Mouse (Mus musculus) neural tube, embryonic 11.5 days (tissue): ENCODE data around the gene Zcchc3. TPM values are rescaled to one million over a fixed set of nuclear protein-coding genes. Genes with fewer than 3 reads are reported as not detected.

Experiments used
- ATAC-seq: fragments of 200-750 bp; cut with Nextera tagmentation; 2 replicates; pipeline ENCODE4 v1.8.0; 2017; ENCODE audit warnings: moderate number of reproducible peaks, mild to moderate bottlenecking, moderate TSS enrichment, moderate library complexity; ENCODE audit not compliant: insufficient read depth, low FRiP score, low TSS enrichment
- DNase-seq: peaks from one replicate; pipeline ENCODE4 v3.0.0-alpha.2; 2015; ENCODE audit warnings: low spot score
- H3K27ac ChIP-seq: fragments of 300-500 bp; sonication (generic); 2 replicates; pipeline ENCODE4 v1.5.1; 2014; ENCODE audit warnings: low read depth, mild to moderate bottlenecking, low read length
- H3K27me3 ChIP-seq: fragments of 300-500 bp; sonication (generic); 2 replicates; pipeline ENCODE4 v1.6.1; 2014; ENCODE audit warnings: mild to moderate bottlenecking, low read length, mixed read lengths; ENCODE audit not compliant: control insufficient read depth, insufficient read depth
- H3K36me3 ChIP-seq: fragments of 300-500 bp; sonication (generic); 2 replicates; pipeline ENCODE4 v1.6.1; 2014; ENCODE audit warnings: mild to moderate bottlenecking, low read length, moderate library complexity, mixed read lengths; ENCODE audit not compliant: control insufficient read depth, insufficient read depth
- H3K4me1 ChIP-seq: fragments of 300-500 bp; sonication (generic); 2 replicates; pipeline ENCODE4 v1.6.1; 2014; ENCODE audit warnings: low read length, mixed read lengths; ENCODE audit not compliant: control insufficient read depth, insufficient read depth
- H3K4me2 ChIP-seq: fragments of 300-500 bp; sonication (generic); 2 replicates; pipeline ENCODE4 v1.6.1; 2014; ENCODE audit warnings: low read depth, mild to moderate bottlenecking, moderate library complexity
- H3K4me3 ChIP-seq: fragments of 300-500 bp; sonication (generic); 2 replicates; pipeline ENCODE4 v1.5.1; 2014; ENCODE audit warnings: low read depth, low read length
- H3K9ac ChIP-seq: fragments of 300-500 bp; sonication (generic); 2 replicates; pipeline ENCODE4 v1.6.1; 2014; ENCODE audit warnings: mild to moderate bottlenecking, low read length
- H3K9me3 ChIP-seq: fragments of 300-500 bp; sonication (generic); 2 replicates; pipeline ENCODE4 v1.6.1; 2016; ENCODE audit warnings: low read length; ENCODE audit not compliant: control insufficient read depth
- WGBS: fragments of 180-500 bp; shearing (Covaris S2); extraction: QIAGEN DNeasy Blood & Tissue Kit; methylation state at CpG from one replicate; pipeline ENCODE4 v1.1.7; 2014; 5-methylcytosine and 5-hydroxymethylcytosine counted together
- polyA plus RNA-seq: library from polyadenylated mRNA; unstranded; fragments of >200 nt; fragmentation: Nextera tagmentation; extraction: Ambion mirVana; gene quantifications from 2 replicates; pipeline ENCODE4 v1.2.1, GENCODE M21; 2014

The Zcchc3 gene
- polyA plus RNA-seq, 1 experiment from 2014 or later: 55.2 TPM

DNA sequence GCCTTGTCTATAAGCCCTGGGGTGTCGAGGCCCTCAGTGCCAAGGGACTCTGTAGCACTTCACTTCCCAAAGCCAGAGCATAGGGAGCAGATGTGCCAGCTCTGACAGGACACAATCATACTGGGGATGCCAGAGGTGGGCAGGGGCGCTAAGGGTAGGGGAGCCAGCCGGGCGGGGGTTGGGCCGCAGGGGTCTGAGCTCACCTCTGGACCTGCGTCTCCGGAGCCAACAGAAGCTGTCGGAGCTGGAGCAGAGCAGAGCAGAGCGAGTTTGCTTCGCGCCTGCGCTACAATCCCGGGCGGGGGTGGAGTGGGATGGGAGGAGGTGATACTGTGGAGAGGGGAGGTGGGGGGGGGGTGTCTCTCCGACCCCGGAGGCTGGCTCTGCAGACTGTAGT is 38.5 kb downstream of the Zcchc3 start, which contains the start of gene Nrsn2:
Gene Nrsn2 (minus strand): TSS at position 294 of the 397 bp plus-strand sequence.
- peak; percentile 60 for ATAC-seq
- H3K9me3 ChIP-seq: no peaks in the 10 kb centered on the region
- under 1% methylated on average over 16 of the region's 16 CpGs for WGBS
- H3K27me3 ChIP-seq: no peaks in the 10 kb centered on the region; the same call in 1 of the 2 replicates
- no peak within 1 kb of the TSS for H3K4me3 ChIP-seq
- H3K9ac ChIP-seq: peak within 1 kb of the TSS; percentile 43; the same call in 1 of the 2 replicates
- H3K27ac ChIP-seq: peak within 1 kb of the TSS; percentile 57
- peak within 1 kb of the TSS; percentile 40 for H3K4me2 ChIP-seq
- H3K4me1 ChIP-seq: peaks cover 5% of the 10 kb centered on the region
- H3K36me3 ChIP-seq: no peaks in the 10 kb centered on the region
- peak; percentile 45 for DNase-seq

GRCm38 (mm10) chr2:152375652-152376344 is 39.0 kb downstream of the Zcchc3 start:
- Histone ChIP-seq H3K4me2 (peak overlapping the region; percentile 40), H3K9me3 (no peaks in the 10 kb centered on the region), H3K4me3 (no peak overlapping the region), H3K27ac (peak overlapping the region; percentile 57), H3K9ac (peak overlapping the region; percentile 43; the same call in 1 of the 2 replicates), H3K36me3 (no peaks in the 10 kb centered on the region), H3K27me3 (no peaks in the 10 kb centered on the region; the same call in 1 of the 2 replicates), H3K4me1 (peaks cover 5% of the 10 kb centered on the region)
- DNase-seq (peak; percentile 76), ATAC-seq (peak; percentile 86)
- 3% methylated on average over 21 of the region's 21 CpGs for WGBS

DNA sequence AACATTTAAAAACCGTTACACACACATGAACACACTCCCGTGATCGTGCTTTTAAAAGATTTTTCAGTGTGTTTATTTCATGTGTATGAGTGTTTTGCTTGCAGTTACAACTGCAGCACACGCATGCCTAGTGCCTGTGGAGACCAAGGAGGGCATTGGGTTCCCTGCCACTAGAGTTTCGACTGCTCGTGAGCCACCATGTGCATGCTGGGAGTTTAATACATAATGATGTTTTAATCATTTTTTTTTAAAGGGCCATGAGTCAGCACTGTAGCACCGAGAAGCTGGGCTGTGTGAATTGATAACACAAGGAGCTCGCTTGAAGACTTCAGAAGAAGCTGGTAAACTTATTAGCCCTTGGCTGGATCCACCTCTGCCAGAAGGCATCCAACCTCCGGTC is 41.3 kb downstream of the Zcchc3 start:
- WGBS: 80% methylated on average over 9 of the region's 9 CpGs
- H3K4me1 ChIP-seq: peaks cover 5% of the 10 kb centered on the region
- no peaks in the 10 kb centered on the region; the same call in 1 of the 2 replicates for H3K27me3 ChIP-seq
- H3K9me3 ChIP-seq: no peaks in the 10 kb centered on the region
- no peak overlapping the region for H3K4me3 ChIP-seq
- H3K27ac ChIP-seq: no peak overlapping the region
- no peak for DNase-seq
- H3K9ac ChIP-seq: no peak overlapping the region
- ATAC-seq: no peak
- no peak overlapping the region for H3K4me2 ChIP-seq
- no peaks in the 10 kb centered on the region for H3K36me3 ChIP-seq

DNA sequence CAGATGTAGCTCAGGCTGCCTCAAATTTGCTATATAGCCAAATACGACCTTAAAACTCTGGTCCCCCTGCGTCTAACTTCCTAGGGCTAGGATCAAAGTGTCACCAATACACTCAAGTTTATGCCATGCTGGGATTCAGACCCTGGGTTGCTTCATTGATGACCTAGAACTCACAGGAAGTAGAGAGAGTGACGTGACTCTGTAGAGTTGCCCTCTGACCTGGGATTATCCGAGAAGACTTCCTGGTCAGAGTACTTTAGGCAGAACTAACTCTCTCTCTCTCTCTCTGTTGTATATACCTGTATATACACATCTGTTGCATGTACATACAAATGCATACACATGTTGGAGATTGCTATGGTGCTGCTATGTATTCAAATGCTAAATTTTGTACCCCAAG is 42.2 kb downstream of the Zcchc3 start:
- ATAC-seq: no peak
- Histone ChIP-seq H3K27ac (no peak overlapping the region), H3K4me2 (no peak overlapping the region), H3K9me3 (no peaks in the 10 kb centered on the region), H3K4me3 (no peak overlapping the region), H3K27me3 (no peaks in the 10 kb centered on the region; the same call in 1 of the 2 replicates), H3K4me1 (peaks cover 5% of the 10 kb centered on the region), H3K9ac (no peak overlapping the region), H3K36me3 (no peaks in the 10 kb centered on the region)
- WGBS: 69% methylated on average over 4 of the region's 4 CpGs
- no peak for DNase-seq

DNA sequence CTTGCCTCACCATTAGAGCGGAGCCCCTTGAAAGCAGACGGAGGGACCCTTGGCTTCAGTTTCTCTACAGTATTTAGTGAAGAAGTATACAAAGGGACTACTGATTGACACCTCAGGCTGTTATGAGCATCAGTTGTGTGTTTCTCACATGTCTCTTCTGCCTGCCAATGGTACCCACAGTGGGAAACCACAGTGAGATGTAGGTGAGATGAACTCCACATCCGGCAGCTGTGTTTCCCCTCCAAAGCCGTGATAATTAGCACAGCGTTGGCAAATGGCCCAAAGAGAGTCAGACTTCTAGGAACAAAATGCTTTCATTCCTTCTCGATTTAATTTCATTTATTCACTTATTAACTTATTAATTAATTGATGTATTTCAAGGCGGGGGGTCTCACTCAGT is 42.7 kb downstream of the Zcchc3 start:
- Histone ChIP-seq H3K4me3 (no peak overlapping the region), H3K4me1 (peaks cover 5% of the 10 kb centered on the region), H3K27me3 (no peaks in the 10 kb centered on the region; the same call in 1 of the 2 replicates), H3K36me3 (no peaks in the 10 kb centered on the region), H3K9me3 (no peaks in the 10 kb centered on the region), H3K9ac (no peak overlapping the region), H3K27ac (no peak overlapping the region), H3K4me2 (no peak overlapping the region)
- 85% methylated on average over 7 of the region's 7 CpGs for WGBS
- DNase-seq (no peak), ATAC-seq (no peak)

DNA sequence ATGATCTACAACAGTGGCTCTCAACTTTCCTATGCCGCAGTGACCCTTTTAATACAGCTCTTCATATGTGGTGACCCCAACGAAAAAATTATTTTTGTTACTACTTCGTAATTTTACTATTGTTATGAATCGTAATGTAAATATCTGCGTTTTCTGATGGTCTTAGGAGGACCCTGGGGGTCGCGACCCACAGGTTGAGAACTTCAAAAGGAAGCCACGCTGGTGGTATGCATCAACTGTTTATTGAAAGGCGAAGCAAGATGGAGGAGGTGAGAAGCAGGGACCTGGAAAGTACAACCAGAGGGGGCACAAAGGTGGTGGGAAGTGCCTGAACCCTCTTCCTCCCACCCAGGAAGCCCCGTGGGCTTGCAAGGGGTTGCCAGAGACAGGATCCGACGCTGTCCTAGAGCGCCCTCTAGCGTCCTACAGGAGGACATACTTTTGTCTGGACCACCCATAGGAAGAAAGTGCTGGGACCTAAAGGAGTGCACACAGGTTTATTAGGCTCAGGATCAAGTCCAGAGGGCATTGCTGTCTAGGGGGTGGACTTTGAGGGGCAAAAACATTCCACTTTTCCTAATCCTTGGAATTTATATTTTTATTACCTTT is 46.2 kb downstream of the Zcchc3 start:
- Histone ChIP-seq H3K9me3 (no peaks in the 10 kb centered on the region), H3K4me2 (no peak overlapping the region), H3K9ac (no peak overlapping the region), H3K27ac (no peak overlapping the region), H3K36me3 (no peaks in the 10 kb centered on the region), H3K4me3 (no peak overlapping the region), H3K4me1 (no peaks in the 10 kb centered on the region), H3K27me3 (no peaks in the 10 kb centered on the region)
- 29% methylated on average over 14 of the region's 14 CpGs for WGBS
- peak; percentile 67 for ATAC-seq
- peak; percentile 69 for DNase-seq

DNA sequence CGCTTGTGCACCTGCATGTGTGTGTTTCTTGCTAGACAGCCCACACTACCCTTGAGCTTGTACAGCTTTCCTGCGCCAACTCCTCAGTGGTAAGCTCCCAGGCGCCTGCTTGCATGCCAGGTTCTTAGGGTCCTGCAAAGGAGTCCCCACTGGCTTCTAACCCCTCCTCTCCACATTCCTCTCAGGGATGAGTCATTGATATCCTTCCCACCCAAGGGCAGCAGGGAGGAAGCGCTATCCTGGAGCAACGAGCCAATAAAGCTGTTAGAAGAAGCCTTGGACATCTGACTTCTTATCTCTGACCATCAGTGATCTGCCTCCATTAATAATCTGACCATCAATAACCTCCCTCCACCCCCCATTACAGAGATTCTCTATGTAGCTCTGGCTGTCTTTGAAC is 46.9 kb downstream of the Zcchc3 start:
- Histone ChIP-seq H3K4me2 (no peak overlapping the region), H3K27me3 (no peaks in the 10 kb centered on the region), H3K27ac (no peak overlapping the region), H3K4me3 (no peak overlapping the region), H3K9me3 (no peaks in the 10 kb centered on the region), H3K9ac (no peak overlapping the region), H3K36me3 (no peaks in the 10 kb centered on the region), H3K4me1 (no peaks in the 10 kb centered on the region)
- no peak for DNase-seq
- 89% methylated on average over 5 of the region's 5 CpGs for WGBS
- no peak for ATAC-seq

DNA sequence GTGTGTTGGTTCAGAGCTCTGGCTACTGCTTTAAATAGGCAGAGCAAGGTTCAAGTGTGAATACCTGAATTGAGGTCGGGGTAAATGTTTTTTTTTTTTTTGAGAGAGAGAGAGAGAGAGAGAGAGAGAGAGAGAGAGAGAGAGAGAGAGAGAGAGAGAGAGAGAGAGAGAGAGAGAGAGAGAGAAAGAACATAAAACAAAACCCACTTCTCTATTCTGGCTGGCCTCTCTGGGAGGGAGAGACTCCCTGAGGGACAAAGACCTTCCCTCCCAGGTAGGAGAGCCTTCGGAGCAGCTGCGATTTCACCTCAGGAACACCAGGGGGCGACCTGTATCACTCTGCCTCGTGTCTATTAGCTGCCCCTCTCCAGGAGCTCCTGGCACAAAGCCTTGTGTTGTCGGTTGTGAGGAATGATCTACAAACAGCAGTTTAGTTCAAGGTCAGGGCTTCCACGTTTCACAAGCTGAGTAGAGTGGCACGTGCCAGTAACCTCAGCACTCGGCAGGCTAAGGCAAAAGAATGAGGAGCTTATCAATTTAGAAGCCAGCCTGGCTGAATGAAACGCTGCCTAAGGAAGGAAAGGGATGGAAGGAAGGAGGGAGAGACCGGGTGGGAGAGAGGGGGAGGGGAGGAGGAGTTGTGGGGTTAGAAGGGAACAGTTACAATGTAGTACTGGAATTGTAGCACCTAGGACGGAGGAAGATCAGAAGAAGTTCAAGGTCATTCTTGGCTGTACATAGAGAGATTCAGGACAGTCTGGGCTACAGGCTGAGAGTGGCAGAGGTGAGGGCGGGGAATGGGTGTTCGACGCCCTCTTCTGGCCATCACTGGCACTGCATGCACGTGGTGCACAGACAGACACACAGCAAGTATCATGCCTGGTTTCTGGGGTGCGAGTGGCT is 51.3 kb downstream of the Zcchc3 start:
- peak; percentile 61 for ATAC-seq
- H3K4me2 ChIP-seq: peak overlapping the region; percentile 22; the same call in 1 of the 2 replicates
- no peaks in the 10 kb centered on the region for H3K9me3 ChIP-seq
- no peak overlapping the region for H3K9ac ChIP-seq
- 13% methylated on average over 17 of the region's 17 CpGs for WGBS
- no peaks in the 10 kb centered on the region for H3K36me3 ChIP-seq
- DNase-seq: peak; percentile 82
- H3K27me3 ChIP-seq: no peaks in the 10 kb centered on the region
- no peak overlapping the region for H3K4me3 ChIP-seq
- no peaks in the 10 kb centered on the region for H3K4me1 ChIP-seq
- no peak overlapping the region for H3K27ac ChIP-seq
